Mouse (Mus musculus) lung, postnatal 25 days (tissue): ENCODE data around the gene Gfra1.

Experiments
- DNase-seq: peaks from one replicate; pipeline ENCODE4 v3.0.0; 2022; ENCODE audit warnings: low spot score

Gene Gfra1

GRCm38 (mm10) chr19:58251698-58252097, 204.0 kb downstream of the Gfra1 start:
- no peak for DNase-seq

- DNase-seq, result no peak
These were observed 204.6 kb downstream of the Gfra1 start for GRCm38 (mm10) chr19:58251095-58251494.

- DNase-seq, result no peak
These were observed 205.5 kb downstream of the Gfra1 start for GRCm38 (mm10) chr19:58250237-58250636.

GRCm38 (mm10) chr19:58244148-58244547, 211.6 kb downstream of the Gfra1 start:
- DNase-seq, result peak; percentile 2

GRCm38 (mm10) chr19:58243604-58244003, 212.1 kb downstream of the Gfra1 start:
- no peak for DNase-seq

- no peak for DNase-seq
These were observed 217.4 kb downstream of the Gfra1 start for GRCm38 (mm10) chr19:58238325-58238724.

- DNase-seq, result no peak
These were observed 228.0 kb downstream of the Gfra1 start for GRCm38 (mm10) chr19:58227725-58228124.

GRCm38 (mm10) chr19:58226882-58227281, 228.8 kb downstream of the Gfra1 start:
- DNase-seq, result no peak

GRCm38 (mm10) chr19:58220061-58220831, 235.5 kb downstream of the Gfra1 start:
- no peak for DNase-seq

- peak; percentile 12 for DNase-seq
These were observed 238.1 kb downstream of the Gfra1 start for GRCm38 (mm10) chr19:58217591-58217990.

GRCm38 (mm10) chr19:58206496-58207044, 249.1 kb downstream of the Gfra1 start:
- no peak for DNase-seq

- no peak for DNase-seq
These were observed 250.2 kb downstream of the Gfra1 start for GRCm38 (mm10) chr19:58205470-58205869.

GRCm38 (mm10) chr19:58202627-58203026, 253.1 kb downstream of the Gfra1 start:
- no peak for DNase-seq

GRCm38 (mm10) chr19:58199679-58200078, 256.0 kb downstream of the Gfra1 start:
- no peak for DNase-seq

GRCm38 (mm10) chr19:58193733-58194456, 261.8 kb downstream of the Gfra1 start:
- DNase-seq, result no peak

- no peak for DNase-seq
These were observed 264.8 kb downstream of the Gfra1 start for GRCm38 (mm10) chr19:58190947-58191346.

GRCm38 (mm10) chr19:58186558-58186957, 269.2 kb downstream of the Gfra1 start:
- DNase-seq, result no peak
